Mouse (Mus musculus) gastrocnemius, postnatal 14 days (tissue): ENCODE results near the gene Tapbp. TPM values are rescaled to one million over a fixed set of nuclear protein-coding genes. Genes with fewer than 3 reads are reported as not detected.
A peak's percentile ranks its signal among the peaks of the same experiment; 100 is the strongest.

ENCODE experiments used
- DNase-seq: peaks from one replicate; pipeline ENCODE4 v3.0.0; 2021; ENCODE audit warnings: mixed read lengths
- intact Hi-C: fragments of 180-260 bp; cut with DNase I; formaldehyde crosslinking; loops from one replicate; pipeline ENCODE4 v1.15.1; 2025; ENCODE audit warnings: low total_unique reads
- total RNA-seq, 2 experiments: library from RNA; stranded (reverse); gene quantifications; 2 replicates each; pipeline ENCODE4 v1.2.3; 2021

Tapbp gene
- total RNA-seq, 2 experiments from 2014 or later, result 32.9 to 35.7 TPM

DNA sequence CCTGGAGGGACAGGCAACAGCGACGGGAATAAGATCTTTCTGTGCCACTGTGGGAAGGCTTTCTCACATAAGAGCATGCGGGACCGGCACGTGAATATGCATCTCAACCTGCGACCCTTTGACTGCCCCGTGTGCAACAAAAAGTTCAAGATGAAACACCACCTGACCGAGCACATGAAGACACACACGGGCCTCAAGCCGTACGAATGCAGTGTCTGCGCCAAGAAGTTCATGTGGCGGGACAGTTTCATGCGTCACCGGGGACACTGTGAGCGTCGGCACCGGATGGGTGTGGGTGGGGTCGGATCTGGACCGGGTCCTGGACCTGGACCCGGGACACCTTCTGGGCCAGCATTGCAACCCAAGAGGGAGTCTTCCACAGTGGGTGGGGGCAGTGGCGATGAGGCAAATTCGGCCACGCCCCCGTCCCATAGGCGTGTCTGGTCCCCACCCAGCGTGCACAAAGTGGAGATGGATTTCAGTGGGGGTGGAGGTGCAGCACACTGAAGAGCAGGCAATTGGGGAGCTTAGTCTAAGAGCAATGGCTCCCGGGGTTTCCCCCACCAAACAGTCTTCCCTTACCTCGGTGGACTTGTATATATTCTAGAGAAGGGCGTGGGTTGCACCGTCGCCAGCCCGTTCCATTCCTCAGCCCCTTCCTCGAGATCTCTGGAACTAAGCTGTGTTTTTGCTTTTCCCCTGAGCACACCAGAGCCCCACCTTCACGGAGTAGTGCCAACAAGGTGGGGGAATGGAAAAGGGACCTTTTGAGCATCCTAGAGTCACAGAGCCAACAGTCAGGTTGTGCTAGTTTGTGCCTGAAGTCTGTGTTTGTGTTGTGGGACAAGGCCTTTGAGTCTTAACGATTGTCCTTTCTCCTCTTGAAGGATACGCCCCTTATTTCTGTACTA lies 2.8 kb downstream of the Tapbp start:
- DNase-seq, result peak; percentile 36
- intact Hi-C loops, result no loop called here

DNA sequence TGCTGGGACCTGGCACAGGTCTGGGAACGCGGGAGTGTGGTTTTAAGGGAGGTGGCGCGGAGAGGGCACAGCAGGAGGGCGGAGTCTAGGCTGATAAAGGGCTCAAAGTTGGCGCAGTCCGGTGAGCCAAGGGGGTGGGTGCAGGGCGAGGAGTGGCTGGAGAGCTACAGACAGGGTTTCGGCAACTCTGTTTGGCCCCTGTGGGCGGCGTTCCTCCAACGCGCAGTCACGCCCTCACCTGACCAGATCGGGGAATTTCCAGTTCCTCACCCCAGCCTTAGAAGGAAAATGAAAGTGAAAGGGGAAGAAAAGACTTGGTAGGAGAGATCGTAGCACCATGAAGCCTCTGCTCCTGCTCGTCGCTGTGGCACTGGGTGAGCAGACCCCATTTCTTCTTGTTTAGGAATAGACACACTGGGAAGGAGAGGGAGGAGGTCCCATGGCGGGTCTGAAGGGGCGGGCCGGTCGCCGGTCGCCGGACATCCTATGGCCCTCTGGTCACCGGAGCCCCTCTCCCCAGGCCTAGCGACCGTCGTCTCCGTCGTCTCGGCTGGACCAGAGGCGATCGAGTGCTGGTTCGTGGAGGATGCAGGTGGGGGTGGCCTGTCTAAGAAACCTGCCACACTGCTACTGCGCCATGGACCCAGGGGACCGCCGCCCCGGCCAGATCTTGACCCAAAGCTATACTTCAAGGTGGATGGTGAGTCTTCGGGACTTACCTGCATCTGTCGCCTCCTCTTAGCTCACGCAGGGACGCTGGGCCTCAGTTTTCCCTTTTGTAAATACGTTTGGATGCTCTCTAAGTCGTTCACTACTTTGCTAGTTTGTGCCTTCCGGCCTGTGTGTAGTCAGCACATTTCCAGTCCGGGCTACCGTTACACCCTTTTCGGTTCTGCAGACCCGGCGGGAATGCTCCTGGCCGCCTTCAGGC lies 3.9 kb downstream of the Tapbp start:
- DNase-seq, result peak; percentile 75
- intact Hi-C loops, result no loop called here

DNA sequence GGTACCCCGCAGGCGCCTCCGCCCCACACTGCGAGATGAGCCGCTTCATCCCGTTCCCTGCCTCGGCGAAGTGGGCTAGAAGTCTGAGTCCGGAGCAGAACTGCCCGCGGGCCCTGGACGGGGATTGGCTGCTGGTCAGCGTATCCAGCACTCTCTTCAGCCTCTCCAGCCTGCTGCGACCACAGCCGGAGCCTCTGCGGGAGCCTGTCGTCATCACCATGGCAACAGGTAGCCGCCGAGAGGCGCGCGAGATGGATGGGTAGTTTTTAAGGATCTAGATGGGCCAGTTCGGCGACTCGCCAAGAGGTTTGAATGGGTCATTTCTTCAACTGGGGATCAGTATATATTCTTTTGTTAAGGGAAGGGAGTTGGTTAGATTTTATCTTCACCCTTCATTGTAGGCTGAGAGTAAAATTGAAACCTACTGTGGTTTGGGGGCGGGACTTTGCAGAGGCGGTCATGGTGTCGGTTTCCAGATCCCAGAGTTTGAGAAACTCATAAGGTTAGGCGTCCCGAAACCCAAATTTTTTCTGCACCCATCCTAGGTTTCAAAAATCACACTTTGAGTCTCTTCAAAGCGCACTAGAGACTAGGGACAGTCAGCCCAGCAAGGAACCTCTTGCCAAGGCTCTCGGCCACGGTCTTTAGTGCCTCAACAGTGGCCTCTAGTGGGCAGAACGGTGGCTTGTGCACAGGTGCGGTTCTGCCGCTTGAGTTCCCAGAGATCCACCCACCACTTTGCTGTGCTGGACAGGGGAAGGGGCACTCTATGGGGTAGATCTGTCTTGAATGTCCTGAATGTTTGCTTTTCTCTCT lies 4.8 kb downstream of the Tapbp start:
- intact Hi-C loops, result no loop called here
- peak; percentile 83 for DNase-seq

DNA sequence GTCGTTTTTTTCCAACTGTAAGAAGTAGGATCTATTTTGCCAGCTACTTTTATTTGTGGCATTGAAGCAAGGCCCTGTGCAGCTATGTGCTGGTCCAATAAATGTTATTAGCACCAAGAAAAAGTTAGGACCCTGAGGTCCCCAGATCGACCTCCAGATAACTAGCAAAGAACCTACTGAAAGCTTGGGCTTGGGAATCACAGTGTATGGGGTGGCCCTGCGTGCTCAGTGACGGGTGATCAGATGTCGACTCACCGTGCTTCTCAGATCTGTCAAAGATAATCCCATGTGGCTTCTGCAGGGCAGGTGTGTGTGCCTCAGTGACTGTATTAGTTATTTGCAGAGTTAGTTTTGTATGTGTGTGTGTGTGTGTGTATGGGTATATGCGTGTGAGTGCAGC lies 5.7 kb downstream of the Tapbp start:
- intact Hi-C loops, result no loop called here
- no peak for DNase-seq

DNA sequence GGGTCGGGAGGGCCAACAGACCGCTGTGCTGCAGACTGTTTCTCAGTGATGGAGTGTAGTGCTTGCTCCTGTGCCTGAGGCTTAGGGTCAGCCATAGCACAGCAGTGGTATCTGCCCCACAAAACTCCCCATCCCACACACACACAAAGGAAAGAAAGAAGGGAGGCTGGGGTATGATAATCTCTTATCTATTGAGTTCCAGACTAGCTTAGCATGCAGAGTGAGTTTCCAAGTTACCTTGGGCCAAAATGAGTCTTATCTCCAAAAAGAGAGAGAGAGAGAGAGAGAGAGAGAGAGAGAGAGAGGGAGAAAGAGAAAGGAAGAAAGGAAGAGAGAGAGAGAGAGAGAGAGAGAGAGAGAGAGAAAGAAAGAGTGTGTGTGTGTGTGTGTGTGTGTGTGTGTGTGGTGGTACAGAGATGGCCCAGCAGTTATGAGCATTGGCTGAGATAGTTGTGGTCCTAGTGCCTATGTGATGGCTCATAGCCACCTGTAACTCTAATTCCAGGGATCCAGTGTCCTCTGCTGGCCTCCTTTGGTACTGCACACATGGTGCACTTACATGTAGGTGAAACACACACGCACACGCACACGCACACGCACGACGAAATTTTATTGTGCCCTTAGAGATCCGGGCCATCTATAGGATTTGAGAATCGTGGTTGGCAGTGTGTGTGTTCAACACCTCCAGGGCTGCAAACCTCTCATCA lies 9.0 kb downstream of the Tapbp start:
- intact Hi-C loops, result no loop called here
- peak; percentile 13 for DNase-seq

DNA sequence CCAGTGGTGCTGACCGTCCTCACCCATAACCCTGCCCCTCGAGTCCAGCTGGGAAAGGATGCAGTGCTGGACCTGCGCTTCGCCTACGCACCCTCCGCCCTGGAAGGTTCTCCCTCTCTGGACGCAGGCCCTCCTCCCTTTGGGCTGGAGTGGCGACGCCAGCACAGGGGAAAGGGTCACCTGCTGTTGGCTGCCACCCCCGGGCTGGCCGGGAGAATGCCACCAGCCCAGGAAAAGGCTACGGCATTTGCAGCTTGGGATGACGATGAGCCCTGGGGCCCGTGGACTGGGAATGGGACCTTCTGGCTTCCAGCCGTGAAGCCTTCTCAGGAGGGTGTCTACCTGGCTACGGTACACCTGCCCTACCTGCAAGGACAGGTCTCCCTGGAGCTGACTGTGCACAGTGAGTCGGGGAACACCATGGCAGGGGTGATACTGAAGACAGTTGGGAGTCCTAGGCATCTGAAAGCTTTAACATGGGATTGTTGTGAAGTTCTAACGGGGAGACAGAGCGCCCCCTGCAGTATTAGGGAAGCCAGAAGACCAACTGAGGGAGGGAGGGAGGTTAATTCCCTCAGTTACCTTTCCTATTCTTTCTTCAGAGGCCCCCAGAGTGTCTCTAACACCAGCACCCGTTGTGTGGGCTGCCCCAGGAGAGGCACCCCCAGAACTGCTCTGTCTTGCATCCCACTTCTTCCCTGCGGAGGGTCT lies 9.9 kb downstream of the Tapbp start:
- peak; percentile 7 for DNase-seq
- intact Hi-C loops, result no loop called here

DNA sequence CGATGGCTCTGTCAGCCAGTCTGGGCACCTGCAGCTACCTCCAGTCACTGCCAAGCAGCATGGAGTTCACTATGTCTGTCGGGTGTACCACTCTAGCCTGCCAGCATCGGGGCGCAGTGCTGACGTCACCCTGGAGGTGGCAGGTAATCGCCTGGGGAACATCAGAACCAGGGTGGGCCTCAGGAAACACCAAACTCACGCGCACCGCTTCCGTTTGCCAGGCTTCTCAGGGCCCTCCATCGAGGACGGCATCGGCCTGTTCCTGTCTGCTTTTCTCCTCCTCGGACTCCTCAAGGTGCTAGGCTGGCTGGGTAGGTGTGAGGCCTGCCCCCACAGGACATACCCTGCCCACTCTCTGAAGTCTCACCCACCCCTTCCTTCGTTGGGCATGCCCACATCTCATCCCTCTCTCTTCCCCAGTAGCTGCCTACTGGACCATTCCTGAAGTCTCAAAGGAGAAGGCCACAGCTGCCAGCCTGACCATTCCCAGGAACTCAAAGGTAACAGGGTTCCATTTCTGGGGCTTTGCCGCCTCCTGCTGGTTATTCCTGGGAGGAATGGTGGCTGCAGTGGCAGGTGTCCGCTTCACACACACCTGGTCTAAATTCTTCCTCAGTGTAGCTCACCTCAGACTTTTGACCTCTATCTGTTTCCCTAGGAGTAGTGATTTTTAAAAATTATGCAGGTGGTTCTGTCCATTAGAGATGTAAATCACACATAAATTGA lies 10.7 kb downstream of the Tapbp start:
- DNase-seq, result no peak
- intact Hi-C loops, result no loop called here

DNA sequence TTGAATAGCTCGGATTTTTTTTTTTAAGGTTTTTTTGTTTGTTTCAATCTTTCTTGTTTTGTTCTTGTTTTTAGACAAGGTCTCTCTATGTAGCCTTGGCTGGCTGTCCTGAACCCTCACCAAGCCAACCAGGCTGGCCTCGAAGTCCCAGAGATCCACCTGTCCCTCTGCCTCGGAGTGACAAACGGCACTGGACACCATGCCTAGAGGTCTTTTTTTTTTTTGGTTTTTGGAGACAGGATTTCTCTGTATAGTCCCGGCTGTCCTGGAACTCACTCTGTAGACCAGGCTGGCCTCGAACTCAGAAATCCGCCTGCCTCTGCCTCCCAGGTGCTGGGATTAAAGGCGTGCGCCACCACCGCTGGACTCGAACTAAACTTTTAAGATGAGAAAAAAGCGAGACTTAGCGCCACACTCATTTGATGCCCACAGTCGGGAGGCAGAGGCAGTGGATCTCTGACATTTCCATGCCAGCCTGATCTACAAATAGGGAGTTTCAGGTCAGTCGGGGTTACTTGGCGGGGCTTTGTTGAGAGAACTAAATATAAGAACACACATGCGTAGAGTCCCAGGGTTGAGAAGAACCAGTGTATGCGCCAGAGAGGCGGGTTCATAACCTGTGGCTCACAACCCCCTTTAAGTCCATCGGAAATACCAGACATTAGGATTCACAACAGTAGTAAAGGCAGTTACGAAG lies 12.7 kb downstream of the Tapbp start:
- intact Hi-C loops, result no loop called here
- DNase-seq, result no peak

DNA sequence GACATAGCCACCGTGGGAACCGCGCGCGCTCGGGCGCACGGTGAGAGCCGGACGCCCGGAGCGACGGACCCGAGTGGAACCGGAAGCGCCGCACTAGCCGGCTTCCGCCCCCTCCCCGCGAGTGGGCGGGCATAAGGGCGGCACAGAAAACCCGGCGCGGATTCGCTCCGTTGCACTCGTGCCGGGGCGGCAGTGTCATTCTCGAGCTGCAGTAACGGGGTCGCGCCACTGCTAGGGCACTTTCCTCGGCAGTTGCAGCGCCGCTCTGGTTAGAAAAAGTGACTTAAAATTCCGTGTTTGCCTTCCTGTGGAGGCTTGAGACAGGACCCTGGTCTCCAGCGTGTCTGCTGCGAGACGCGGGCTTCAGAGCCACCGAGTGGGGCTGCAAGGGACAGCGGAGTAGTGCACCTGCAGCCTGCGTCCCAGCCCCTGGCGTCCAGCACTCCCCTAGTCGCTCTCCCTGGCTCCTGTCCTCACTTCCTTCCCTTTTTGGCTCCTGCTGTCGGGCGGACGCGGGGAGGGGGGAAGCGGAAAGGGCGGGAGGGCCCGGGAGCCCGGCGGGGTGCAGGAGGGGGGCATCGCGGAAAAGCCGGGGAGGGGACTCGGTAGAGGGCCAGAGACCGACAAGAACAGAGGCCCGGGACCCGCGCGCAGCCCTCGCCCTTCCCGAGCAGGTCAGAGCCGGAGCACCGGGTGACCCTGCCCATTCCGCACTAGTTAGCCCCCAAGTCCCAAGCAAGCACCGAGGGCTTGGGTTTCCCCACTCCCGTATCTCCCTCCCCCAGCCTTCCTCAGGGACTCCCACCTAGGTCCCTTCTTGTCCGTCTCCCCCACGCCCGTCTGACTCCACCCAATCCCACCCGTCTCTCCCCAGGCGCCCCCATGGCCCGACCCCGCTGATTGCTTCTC lies 13.9 kb downstream of the Tapbp start, which contains the start of gene Rgl2:
Gene Rgl2, plus strand, starts transcription at position 173 of the 909 bp plus-strand sequence.
- intact Hi-C loops, result no loop called here
- DNase-seq, result peak; percentile 94

DNA sequence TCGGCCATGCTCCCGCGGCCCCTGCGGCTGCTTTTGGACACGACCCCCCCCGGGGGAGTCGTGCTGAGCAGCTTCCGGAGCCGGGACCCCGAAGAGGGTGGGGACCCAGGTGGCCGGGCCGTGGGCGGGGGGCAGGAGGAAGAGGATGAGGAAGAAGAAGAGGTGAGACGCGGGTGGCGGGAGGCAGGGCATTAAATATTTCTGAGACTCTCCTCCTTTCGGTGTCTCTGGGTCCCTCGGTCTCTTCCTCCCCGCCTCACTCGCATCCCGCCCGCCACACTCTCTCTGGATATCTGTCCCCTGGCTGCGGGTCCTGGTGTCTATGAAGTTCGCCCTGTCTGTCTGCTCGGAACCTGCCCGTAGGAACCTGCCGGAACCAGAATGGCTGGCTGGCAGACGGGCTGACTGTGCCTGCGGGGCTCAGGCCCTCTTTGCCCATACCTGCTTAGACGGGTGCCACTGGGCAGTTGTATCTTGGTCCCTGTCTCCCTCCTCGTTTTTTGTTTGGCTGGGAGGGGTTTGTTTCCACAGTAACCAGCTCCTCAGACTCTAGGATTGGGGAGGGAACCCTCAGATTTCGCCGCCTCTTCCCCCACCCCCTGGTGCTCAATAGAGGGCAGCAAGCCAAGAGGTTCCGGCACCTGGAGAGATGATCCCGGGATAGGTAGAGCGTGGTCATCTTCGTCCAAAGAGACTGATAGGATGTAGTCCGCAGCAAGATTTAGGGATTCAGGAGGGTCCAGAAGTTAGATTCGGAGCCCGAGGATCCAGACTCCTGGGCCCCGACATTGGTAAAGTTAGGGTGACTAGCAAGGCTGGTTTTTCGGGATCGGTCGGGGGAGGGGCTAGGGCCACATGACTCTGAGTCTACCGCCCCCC lies 14.8 kb downstream of the Tapbp start:
- intact Hi-C loops, result no loop called here
- DNase-seq, result no peak

DNA sequence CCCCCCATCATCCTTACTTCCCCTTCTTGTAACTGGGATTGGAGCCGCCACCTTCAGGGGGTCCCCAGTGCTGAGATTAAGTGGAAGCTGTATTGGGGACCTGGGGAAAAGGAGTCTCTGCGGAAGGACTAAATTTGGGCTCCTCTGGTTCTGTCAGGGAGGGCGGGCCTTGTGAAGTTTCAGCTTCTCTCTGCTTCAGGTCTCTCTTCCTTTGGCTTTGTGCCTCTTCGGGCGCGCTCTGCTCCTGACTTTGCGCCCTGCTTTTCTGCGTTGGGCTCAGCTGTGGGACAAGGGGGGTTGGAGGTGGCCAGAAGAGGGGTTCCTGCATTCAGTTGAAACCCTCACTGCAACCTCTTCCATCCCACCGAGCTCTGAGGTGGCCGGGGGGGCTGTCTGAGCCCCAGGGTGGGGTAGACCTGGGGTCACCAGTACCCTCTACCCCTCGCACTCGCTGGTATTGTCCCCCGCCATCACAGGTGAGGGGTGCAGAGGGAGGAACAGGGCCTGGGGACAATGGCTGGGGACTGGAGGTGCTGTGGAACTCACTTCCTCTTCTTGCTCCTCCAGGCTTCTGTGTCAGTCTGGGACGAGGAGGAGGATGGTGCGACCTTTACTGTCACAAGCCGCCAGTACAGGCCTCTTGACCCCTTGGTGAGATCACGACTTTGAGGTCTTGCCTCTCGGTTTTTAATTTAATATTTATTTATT lies 15.6 kb downstream of the Tapbp start:
- no peak for DNase-seq
- intact Hi-C loops, result no loop called here

DNA sequence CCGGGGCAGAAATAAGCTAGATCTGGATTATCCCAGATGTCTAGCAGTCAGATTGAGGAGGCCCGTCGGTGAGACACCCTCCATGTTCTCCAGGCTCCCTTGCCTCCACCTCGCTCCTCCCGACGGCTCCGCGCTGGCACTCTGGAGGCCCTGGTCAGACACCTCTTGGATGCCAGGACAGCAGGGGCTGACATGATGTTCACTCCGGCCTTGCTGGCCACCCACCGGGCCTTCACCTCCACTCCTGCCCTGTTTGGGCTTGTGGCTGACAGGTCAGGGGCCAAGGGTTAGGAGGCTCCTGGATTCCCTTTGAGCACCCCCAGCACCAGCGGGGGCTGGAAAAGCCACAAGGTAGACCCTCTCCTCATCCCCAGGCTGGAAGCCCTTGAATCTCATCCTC lies 16.2 kb downstream of the Tapbp start:
- DNase-seq, result no peak
- intact Hi-C loops, result no loop called here

DNA sequence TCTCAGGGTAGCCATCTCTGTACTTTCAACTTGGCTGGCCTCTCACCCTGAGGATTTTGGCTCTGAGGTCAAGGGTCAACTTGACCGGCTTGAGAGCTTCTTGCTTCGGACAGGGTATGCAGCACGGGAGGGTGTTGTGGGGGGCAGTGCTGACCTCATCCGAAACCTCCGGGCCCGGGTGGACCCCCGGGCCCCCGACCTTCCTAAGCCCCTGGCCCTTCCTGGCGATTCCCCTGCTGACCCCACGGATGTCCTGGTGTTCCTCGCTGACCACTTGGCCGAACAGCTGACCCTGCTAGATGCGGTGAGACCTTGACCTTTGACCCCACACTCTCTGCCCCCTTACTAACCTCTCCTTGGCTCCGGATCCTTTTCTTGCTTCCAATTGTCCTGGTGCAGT lies 16.7 kb downstream of the Tapbp start:
- intact Hi-C loops, result no loop called here
- DNase-seq, result no peak

DNA sequence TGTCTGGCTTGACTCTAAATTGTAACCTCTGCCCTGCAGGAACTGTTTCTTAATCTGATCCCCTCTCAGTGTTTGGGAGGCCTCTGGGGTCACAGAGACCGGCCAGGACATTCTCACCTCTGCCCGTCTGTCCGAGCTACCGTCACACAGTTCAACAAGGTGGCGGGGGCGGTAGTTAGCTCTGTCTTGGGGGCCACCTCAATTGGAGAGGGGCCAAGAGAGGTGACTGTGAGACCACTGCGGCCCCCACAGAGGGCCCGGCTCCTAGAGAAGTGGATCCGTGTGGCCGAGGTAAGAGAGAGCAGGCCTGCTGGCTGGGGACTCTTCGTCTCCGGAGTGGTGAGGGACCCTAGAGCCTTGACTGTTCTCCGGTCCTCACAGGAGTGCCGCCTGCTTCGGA lies 17.3 kb downstream of the Tapbp start:
- intact Hi-C loops, result no loop called here
- DNase-seq, result no peak
